Mouse (Mus musculus) kidney, adult 9 months (tissue): ENCODE results near the gene Dram2.
A peak's percentile ranks its signal among the peaks of the same experiment; 100 is the strongest.
"Not testable (repeated sequence)": the region's sequence is repeated elsewhere in the genome, so short reads cannot be mapped to it uniquely, and the experiment has no call there.

ENCODE experiments used
- DNase-seq: peaks from one replicate; pipeline ENCODE4 v3.0.0; 2022

Gene Dram2

GRCm38 (mm10) chr3:106547171-106547923 is at the start of gene Dram2, which contains the start of gene Cept1:
Gene Dram2 (plus strand): TSS chr3:106547798.
Gene Cept1 (minus strand): TSS chr3:106547802.
- peak; percentile 97 for DNase-seq

DNA sequence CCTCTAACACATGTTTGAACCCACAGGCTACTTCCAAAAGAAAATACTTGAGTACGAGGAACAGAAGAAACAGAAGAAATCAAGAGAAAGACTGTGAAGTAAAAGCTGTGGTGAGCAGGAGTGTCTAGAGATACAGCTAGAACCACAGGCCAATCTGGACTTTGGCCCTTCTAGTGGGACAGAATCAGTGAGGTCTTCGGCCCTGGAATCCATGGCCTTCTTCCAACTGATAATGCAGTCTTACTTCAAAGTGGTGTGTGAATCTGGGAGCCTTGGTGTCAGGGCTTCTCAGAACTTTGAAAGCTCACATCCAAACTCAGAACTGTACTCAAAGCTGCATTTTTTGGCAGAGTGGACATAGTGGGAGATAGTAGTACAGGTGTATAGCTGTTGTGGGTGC is 47.1 kb upstream of the Dram2 start:
- no peak for DNase-seq

GRCm38 (mm10) chr3:106502892-106503291 is 44.7 kb upstream of the Dram2 start:
- no peak for DNase-seq

- DNase-seq = no peak
These were observed 36.9 kb upstream of the Dram2 start for GRCm38 (mm10) chr3:106510669-106511068.

DNA sequence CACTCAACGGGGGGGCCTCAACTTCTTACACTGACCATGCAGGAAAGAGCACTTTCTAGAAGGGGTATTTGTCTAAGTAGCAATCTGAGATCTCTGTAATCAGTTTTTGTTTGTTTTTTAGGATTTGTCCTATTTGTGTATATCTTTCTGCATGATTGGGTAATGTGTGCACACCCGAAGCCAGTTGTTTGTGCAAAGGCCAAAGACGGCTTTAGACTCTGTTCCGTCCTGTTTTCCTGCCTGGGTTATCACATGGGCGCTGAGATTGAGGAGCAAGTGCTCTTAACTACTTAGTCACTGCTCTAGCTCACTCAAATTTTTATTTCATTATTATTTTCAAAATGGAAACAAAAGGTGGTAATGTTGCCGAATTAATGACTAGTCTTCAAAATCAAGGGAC is 32.6 kb upstream of the Dram2 start:
- DNase-seq = no peak

DNA sequence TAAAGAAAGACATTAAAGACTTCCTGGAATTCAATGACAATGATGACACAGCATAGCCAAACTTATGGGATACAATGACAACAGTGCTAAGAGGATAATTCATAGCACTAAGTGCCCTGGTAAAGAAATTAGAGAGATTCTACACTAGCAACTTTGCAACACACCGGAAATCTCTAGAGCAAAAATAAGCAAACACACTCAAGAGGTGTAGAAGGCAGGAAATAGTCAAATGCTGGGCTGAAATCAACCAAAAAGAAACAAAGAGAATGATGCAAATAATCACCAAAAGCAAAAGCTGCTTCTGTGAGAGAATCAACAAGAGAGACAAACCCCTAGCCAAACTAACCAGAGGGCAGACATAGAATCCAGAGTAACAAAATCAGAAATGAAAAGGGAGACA is 24.9 kb upstream of the Dram2 start:
- no peak for DNase-seq

DNA sequence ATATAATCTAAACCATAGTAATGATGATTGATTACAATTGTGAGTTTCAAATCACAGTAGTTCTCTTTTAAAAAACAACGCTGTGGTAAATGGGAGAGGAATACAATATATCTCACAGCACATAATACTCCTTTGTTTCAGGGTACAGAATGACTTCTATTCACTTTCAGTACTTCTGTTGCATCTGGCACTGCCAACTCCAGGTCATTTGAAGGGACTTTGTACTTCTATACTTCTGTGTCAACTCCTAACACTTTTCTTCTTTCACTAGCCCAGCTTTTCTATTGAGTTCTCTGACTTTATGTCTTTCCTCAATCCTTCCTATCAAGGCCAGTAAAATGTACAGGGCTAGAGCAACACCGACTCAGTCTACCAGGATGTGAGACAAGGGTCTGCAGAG is 21.2 kb upstream of the Dram2 start:
- no peak for DNase-seq

GRCm38 (mm10) chr3:106528032-106528431 is 19.6 kb upstream of the Dram2 start:
- DNase-seq = no peak

DNA sequence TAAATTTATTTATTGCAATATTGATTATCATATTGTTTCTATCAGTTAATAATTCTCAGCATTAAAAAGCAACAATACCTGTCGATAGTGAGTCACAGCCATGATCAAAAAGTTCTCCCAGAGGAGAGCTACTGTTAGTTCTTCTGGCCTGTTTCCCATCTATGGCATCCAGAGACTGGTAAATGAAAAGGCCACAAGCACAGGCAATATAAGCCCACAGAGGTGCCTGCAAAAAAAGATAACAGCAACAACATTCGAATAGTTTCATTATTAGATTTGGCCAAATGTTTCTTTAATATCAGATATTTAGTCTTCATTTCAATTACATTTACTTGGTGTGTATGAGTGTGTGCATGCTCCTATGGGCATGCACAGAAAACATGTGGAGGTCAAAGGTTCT is 14.3 kb upstream of the Dram2 start:
- DNase-seq = no peak

DNA sequence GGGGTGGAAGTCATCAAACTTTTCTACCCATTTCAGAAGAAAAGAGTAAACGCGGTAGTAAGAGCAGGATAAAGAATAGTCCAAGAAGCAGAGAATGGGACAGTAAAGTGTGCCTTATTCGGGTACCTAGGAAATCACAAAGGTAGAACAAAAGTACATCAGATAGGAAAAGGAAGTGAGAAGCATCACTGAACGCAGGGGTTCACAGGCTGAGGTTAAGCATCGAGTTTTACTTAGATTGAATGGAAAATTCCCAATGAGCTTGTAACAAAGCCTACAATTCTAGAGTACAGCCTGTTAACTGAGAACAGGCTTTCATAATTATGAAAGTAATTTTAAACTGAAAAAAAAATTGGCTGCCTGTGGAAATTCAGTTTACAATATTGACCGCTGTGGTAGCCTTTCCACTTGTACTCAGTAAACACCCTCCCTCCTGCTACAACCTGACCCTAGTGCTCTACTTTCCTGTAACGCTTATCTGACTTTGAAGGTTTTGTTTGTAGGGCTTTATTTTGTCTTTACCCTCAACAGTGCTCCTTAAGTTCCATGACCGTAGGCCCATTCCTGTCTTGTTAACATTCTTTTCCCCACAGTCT is 2.8 kb upstream of the Dram2 start:
- no peak for DNase-seq

GRCm38 (mm10) chr3:106547924-106548539 is 434 bp downstream of the Dram2 start:
- peak; percentile 60 for DNase-seq

GRCm38 (mm10) chr3:106548971-106549370 is 1.4 kb downstream of the Dram2 start:
- peak; percentile 59 for DNase-seq

DNA sequence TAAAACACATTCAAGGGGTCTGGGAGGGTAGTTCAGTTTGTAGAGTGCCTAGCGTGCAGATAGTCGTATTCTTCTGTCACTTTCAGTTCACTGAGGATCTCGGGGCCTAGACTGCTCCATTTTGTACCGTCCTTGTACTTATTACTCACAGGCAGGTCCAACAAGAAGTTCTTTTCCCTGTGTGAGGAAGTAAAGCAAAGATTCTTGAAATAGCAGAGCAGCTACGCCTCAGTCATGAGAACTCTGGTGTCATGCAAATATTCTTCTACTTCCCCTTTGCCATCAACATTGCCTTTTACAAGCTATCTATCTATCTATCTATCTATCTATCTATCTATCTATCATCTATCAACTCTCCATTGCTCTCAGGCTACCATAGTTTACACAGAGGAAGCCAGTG is 5.8 kb downstream of the Dram2 start:
- no peak for DNase-seq

DNA sequence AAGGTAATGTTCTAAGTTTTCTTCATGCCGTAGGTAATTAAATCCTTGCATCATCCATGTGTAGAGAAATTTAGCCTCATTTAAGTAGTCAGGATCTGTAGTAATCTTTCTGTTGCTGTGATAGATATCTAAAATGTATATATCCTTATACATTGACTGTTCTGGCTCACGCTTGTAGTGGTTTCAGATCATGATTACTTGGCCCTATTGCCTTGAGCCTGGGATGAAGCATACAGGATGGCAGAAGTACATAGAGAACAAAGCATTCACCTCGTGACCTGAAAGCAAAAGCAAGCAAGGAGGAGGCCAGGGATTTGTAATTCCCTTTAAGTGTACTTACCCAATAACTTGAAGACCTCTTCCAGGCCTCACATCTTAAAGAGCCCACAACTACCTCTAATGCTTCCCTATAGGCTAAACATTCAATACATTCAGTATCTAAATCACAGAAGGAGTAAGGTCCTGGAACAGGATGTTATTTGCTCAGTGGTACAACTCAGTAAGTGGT is 8.2 kb downstream of the Dram2 start:
- DNase-seq = no peak

DNA sequence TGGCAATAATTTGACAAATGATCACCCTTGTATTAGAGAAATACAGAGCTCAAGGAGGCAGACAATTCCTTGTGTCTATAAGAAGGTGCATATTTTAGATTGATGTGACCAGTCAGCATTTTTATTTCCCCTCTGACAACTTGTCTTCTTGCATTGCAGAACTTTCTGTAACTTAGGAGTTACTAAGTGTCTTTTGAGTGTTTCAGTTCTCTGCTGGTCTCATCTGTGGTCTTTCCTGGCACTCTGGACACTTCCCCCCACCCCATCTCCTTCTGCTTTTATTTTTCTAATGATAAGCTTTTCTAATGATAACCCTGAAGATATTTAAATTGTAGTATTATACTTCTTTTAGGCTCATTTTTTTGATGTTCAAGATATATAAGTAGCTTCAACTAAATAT is 10.7 kb downstream of the Dram2 start:
- DNase-seq = no peak

DNA sequence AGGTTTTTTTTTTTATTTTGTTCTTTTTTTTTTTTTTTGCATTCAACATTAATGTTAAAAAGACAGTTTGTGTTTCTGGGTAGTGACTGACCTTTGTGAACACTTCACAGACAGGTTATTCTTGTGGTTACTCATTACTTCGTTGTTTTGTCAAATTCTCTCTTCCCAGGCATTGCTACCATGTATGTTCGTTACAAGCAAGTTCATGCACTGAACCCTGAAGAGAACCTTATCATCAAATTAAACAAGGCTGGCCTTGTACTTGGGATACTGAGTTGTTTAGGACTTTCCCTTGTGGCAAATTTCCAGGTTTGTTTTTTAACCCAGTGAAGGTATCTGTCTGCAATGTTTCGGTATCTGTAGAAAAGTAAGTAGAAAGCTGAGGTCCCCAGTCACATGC is 18.3 kb downstream of the Dram2 start:
- peak; percentile 54 for DNase-seq

DNA sequence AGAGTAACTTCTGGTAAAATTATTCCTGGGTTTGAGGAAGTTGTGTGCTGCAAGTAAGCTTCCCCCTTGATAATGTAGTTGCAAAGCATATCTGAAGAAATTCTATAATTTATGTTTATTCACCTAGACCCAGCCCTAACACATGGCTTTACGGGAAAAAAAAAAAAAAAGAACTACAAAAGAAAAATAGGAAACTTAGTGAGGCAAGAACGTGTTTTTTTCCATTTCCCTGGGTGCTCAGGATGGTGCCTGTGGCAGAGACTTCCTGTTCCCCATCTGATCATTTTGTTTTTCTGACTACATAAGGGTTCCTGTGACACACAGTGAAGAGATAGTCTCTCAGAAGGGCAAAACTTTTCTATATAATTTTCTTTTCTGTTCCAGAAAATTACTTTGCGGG is 25.6 kb downstream of the Dram2 start:
- DNase-seq = no peak

DNA sequence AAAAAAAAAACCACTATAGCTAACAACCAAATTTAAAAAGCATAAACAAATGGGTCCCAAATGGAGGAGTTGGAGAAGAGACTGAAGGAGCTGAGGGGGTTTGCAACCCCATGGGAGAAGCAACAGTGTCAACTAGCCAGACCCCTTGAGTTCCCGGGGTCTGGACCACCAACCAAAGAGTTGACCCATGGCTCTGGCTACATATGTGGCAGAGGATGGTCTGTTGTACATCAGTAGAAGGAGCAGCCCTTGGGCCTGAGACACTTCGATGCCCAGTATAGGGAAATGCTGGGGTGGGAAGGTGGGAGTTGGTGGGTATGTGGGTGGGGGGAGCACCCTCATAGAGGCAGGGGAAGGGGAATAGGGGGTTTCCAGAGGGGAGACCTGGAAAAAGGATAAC is 31.7 kb downstream of the Dram2 start:
- no peak for DNase-seq

GRCm38 (mm10) chr3:106593631-106594030 is 46.0 kb downstream of the Dram2 start:
- DNase-seq = not testable (repeated sequence)

- DNase-seq = no peak
These were observed 70.5 kb downstream of the Dram2 start for GRCm38 (mm10) chr3:106618103-106618502.
